Mouse (Mus musculus) cerebral cortex, adult 2 months (tissue): ENCODE results near the gene Fgl2.

ENCODE experiments used
- WGBS: fragments of 180-500 bp; shearing (Covaris S2); methylation state at CpG from one replicate; pipeline ENCODE4 v1.1.7; 2018; 5-methylcytosine and 5-hydroxymethylcytosine counted together

Gene Fgl2

GRCm38 (mm10) chr5:21384976-21385375 lies 12.5 kb downstream of the Fgl2 start:
- 94% methylated on average over 9 of the region's 9 CpGs for WGBS

- WGBS: 85% methylated on average over 4 of the region's 4 CpGs
These were observed 14.0 kb downstream of the Fgl2 start for GRCm38 (mm10) chr5:21386432-21386831.

DNA sequence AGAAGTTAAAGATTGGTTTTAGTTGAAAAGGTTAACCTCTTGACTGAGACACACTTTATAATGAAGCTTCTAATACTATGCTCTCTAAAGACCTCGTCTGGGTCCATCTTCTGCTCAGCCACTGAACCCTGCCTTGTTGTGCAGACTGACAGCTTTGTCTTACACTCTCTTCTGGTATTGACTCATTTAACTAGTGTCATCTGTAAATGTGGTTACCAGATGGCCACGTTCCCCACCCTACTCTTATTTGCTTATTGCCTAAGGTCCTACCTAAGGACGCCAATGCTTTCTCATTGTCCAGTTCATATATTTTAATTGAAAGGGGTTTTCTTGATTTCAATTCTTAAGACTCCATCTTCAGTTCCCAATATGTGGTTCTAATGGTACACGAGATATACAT lies 16.4 kb downstream of the Fgl2 start:
- WGBS: 94% methylated on average over 4 of the region's 4 CpGs

DNA sequence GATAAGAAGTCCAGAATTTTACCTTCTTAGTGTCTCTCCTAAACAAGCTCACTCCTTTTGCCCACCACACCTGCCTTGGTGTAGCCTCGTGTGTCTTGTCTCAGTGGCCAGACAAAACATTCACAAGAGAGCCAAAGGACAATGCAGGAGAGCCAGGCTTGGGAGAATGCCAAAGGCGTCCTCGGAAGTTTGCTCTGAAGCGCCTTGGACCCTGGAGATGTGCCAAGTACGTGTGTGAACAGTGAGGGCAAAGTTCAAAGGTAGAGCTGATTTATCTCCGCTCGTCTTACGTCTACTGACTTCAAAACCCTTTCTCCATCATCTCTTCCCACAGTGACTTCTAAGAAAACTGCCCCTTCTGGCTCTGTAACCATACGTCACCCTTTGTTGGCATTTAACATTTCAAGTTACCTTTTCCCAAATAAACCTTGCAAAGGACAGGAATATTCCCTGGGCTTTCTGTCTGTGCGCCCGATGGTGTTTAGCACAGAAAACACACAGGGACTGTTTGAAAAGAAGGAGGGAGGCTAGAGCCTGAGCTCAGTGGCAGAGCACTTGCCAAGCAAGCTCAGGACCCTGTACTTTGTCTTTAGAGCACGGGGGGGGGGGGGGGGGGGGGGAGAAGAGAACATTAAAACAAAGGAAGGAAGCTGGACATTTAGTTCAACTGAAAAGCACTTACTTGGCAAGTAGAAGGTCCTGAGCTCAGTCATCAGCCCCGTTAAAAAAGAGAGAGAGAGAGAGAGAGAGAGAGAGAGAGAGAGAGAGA lies 19.4 kb downstream of the Fgl2 start:
- 50% methylated on average over 12 of the region's 13 CpGs for WGBS

GRCm38 (mm10) chr5:21394562-21394961 lies 22.1 kb downstream of the Fgl2 start:
- WGBS: 89% methylated on average over 2 of the region's 2 CpGs

GRCm38 (mm10) chr5:21395205-21395840 lies 22.9 kb downstream of the Fgl2 start:
- WGBS: 65% methylated on average over 7 of the region's 7 CpGs

DNA sequence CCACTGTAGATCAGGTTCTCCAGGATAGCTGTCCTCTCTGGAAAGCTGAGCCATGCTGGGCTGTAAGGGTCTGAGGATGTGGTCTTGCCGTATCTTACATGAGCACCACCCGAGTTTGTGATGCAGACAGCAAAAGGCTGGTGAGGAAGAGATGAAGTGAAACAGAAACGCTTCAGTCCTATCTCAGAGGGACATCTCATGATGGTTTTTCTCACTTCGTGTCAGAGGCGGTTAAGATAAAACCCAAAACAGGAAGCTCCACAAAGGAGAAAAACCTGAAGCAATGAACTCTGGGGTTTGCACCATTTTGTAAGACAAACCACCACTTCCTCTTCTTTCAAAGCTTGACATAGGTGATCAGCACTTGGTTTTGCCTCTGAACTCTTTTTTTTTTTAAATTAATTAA lies 38.8 kb downstream of the Fgl2 start:
- 86% methylated on average over 5 of the region's 5 CpGs for WGBS

GRCm38 (mm10) chr5:21412056-21412455 lies 39.6 kb downstream of the Fgl2 start:
- WGBS: 74% methylated on average over 5 of the region's 5 CpGs

- 95% methylated on average over 3 of the region's 3 CpGs for WGBS
These were observed 40.9 kb downstream of the Fgl2 start for GRCm38 (mm10) chr5:21413322-21413721.

GRCm38 (mm10) chr5:21414116-21414820 lies 41.8 kb downstream of the Fgl2 start:
- 49% methylated on average over 1 of the region's 1 CpGs for WGBS

DNA sequence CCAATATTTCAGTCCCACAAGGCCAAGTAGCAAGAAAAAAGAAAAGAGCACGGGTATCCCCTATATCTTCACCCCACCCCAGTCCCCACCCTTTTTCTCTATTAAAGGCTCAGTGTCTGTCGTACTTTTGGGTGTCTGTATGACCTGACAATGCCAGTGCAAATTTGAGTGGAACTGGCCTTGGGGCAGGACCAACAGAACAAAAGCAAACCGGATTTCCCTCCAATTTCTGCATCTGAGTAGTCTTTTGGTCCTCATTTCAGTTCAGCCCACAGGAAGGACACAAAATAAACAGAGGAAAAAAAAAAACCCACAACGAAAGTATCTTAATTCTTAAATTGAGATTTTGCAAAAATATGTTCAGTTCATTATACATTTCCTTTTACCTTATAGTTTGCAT lies 46.2 kb downstream of the Fgl2 start:
- WGBS: 73% methylated on average over 4 of the region's 4 CpGs

DNA sequence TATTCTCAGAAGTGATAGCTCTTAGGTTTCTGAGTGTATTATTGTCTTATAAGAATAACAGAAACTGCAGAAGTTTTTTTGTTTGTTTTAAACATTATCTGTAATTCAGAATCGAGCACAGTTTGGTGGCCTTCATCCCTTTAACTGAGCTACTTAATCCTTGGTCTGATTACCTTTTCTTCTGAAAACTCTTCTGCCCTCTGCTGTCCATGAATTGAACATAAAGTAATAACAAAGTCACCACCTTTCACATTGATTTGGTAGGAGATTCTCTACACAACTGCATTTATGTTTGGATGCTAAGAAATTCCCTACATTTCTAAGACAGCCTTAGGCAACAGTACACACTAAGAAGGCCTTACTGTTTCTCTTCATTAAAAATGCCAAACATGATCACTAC lies 48.2 kb downstream of the Fgl2 start:
- WGBS: 24% methylated on average over 1 of the region's 1 CpGs

GRCm38 (mm10) chr5:21424614-21425602 lies 52.5 kb downstream of the Fgl2 start, which contains the start of the genes Ccdc146 and Fam185a:
Ccdc146 (minus strand) TSS chr5:21424677.
Fam185a (plus strand) TSS chr5:21424958.
- WGBS: under 1% methylated on average over 68 of the region's 68 CpGs

DNA sequence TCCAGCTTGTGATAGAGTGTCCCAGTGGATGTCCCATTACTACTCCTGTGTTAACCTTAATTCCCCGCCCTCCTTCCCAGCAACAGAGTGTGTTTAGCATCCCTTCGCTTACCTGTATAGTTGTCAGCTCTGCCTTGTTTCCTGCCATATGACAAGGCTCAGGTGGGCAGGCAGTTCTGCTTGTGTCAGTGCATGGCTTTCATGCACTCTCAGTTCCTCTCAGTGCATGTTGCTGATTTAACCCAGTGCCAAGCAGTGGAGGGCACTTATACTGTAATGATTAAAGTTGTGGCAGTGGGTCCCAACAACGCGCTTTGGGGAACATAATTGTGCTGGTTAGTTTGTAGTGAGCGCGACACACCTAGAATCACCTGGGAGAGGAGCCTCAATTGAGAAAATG lies 54.2 kb downstream of the Fgl2 start:
- 97% methylated on average over 6 of the region's 6 CpGs for WGBS
